Mouse (Mus musculus): ENCODE data around the gene Auts2.

Auts2 gene

GRCm38 (mm10) chr5:132448401-132449066, 94.6 kb downstream of the Auts2 start:
- DNase-seq (ENCODE audit: low spot score): no peak

- DNase-seq (ENCODE audit: low spot score): no peak
These were observed 97.8 kb downstream of the Auts2 start for GRCm38 (mm10) chr5:132445213-132445954.

- DNase-seq (ENCODE audit: low spot score): no peak
These were observed 100.2 kb downstream of the Auts2 start for GRCm38 (mm10) chr5:132442948-132443347.

- no peak for DNase-seq (ENCODE audit: low spot score)
These were observed 104.7 kb downstream of the Auts2 start for GRCm38 (mm10) chr5:132438414-132438813.

- no peak for DNase-seq (ENCODE audit: low spot score)
These were observed 105.2 kb downstream of the Auts2 start for GRCm38 (mm10) chr5:132437994-132438393.

- no peak for DNase-seq (ENCODE audit: low spot score)
These were observed 105.7 kb downstream of the Auts2 start for GRCm38 (mm10) chr5:132437478-132437877.

GRCm38 (mm10) chr5:132436901-132437300, 106.2 kb downstream of the Auts2 start:
- no peak for DNase-seq (ENCODE audit: low spot score)

GRCm38 (mm10) chr5:132436473-132436872, 106.7 kb downstream of the Auts2 start:
- no peak for DNase-seq (ENCODE audit: low spot score)

GRCm38 (mm10) chr5:132435401-132435800, 107.7 kb downstream of the Auts2 start:
- no peak for DNase-seq (ENCODE audit: low spot score)

- no peak for DNase-seq (ENCODE audit: low spot score)
These were observed 109.6 kb downstream of the Auts2 start for GRCm38 (mm10) chr5:132433377-132434115.

- DNase-seq (ENCODE audit: low spot score): no peak
These were observed 113.8 kb downstream of the Auts2 start for GRCm38 (mm10) chr5:132429363-132429762.

- DNase-seq (ENCODE audit: low spot score): no peak
These were observed 116.8 kb downstream of the Auts2 start for GRCm38 (mm10) chr5:132426342-132426741.

GRCm38 (mm10) chr5:132425792-132426309, 117.3 kb downstream of the Auts2 start:
- DNase-seq (ENCODE audit: low spot score): no peak

GRCm38 (mm10) chr5:132410338-132410852, 132.7 kb downstream of the Auts2 start:
- no peak for DNase-seq (ENCODE audit: low spot score)

GRCm38 (mm10) chr5:132408892-132409575, 134.1 kb downstream of the Auts2 start:
- DNase-seq (ENCODE audit: low spot score): no peak

- DNase-seq (ENCODE audit: low spot score): no peak
These were observed 142.6 kb downstream of the Auts2 start for GRCm38 (mm10) chr5:132400556-132400955.

- no peak for DNase-seq (ENCODE audit: low spot score)
These were observed 143.7 kb downstream of the Auts2 start for GRCm38 (mm10) chr5:132399486-132399885.

GRCm38 (mm10) chr5:132395922-132396321, 147.2 kb downstream of the Auts2 start:
- no peak for DNase-seq (ENCODE audit: low spot score)

GRCm38 (mm10) chr5:132394800-132395575, 148.2 kb downstream of the Auts2 start:
- DNase-seq (ENCODE audit: low spot score): no peak

- DNase-seq (ENCODE audit: low spot score): no peak
These were observed 151.0 kb downstream of the Auts2 start for GRCm38 (mm10) chr5:132391831-132392763.
